Mouse (Mus musculus) ES-Bruce4 (cell line): ENCODE data around the gene Wdr41.

ENCODE experiments used
- CTCF ChIP-seq: IDR thresholded peaks from one replicate; pipeline ENCODE4 v1.8.1; 2011; ENCODE audit warnings: low read depth, low read length
- POLR2A ChIP-seq: IDR thresholded peaks from one replicate; pipeline ENCODE4 v1.8.1; 2011; ENCODE audit warnings: low read length; ENCODE audit not compliant: insufficient read depth

DNA sequence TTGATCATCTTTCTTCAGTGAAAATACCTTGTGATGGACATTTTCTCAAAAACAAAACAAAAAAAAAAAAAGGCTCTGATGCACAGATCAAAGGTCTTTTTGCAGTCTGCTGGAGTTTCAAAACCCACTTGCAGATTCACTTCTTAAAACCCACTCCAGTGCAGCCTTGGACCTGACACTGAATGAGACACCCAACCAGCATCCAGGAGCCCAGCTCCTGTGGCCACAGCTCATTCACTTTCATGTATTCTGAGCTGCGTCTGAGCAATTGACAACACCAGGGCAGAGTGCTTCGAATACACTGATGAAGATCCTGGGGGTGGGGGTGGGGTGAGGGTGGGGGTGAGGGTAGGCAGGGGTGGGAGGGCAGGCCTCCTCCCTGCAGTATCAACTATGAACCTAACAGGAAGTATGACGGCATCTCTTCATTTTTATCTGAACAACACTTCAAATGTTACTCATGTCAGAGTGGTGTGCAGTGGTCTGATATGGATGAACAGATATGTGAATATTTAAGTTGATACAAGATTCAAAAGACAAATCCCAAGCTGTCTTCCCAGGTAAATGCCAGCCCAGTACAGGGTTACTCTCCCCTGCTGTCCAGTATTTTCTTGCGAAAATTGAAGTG, 87.4 kb downstream of the Wdr41 start:
- TF ChIP-seq CTCF = no peak
- no peak for TF ChIP-seq POLR2A
